21 mouse cellular contexts compared by ENCODE assay signal in the genomic region with DNA sequence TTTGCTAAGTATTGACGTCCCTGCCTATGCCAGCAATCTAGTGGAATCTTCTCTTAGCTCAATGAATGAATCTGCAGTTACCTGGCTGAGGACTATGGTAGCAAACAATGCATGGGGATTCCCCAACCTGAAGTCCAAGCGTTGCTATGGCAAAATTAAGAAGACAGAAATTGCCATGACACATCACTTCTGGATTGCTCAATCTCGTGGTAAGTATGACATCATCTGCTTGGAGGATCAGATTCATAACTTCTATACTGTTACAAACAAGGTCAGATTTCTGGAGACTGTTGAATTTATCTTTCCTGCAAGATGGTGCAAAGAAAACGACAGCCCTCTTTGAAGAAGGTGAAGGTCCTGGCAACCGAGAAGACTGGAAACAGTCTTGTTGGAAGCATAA.
"Had no signal": no experiment of that assay in that cellular context is flagged by ENCODE, and none has a peak within 500 bp of the region (broad histone marks: within the 10 kb centered on the region; RNA-seq: fewer than 3 reads in every experiment).

No protein-coding gene starts in this region.

- H3K27me3 ChIP-seq: kidney, embryonic 15.5 days; limb, embryonic 13.5 days; liver, embryonic 12.5 days; liver, embryonic 15.5 days; lung, embryonic 15.5 days; megakaryocyte, embryonic 14.5 days; midbrain, embryonic 13.5 days; stomach, embryonic 15.5 days had no signal

- DNase-seq: kidney, adult 8-10 months; kidney, postnatal 10 days; kidney, postnatal 36 days; liver; lung, adult 18-20 months; lung, postnatal 10 days; lung, postnatal 36 days; right cerebral cortex, adult 18-20 months; right cerebral cortex, postnatal 25 days; spleen, adult 18-20 months; thymus, postnatal 25 days had no signal

- H3K36me3 ChIP-seq: kidney, embryonic 15.5 days; limb, embryonic 10.5 days; limb, embryonic 13.5 days; liver, embryonic 12.5 days; liver, embryonic 15.5 days; lung, embryonic 15.5 days; midbrain, embryonic 10.5 days; midbrain, embryonic 13.5 days; stomach, embryonic 15.5 days had no signal

- H3K4me3 ChIP-seq: kidney, embryonic 15.5 days; limb, embryonic 10.5 days; limb, embryonic 13.5 days; liver, embryonic 12.5 days; liver, embryonic 15.5 days; lung, embryonic 15.5 days; megakaryocyte, embryonic 14.5 days; midbrain, embryonic 10.5 days; midbrain, embryonic 13.5 days; stomach, embryonic 15.5 days had no signal
